Comparison of ENCODE assay signal across 21 mouse cellular contexts in the genomic region with DNA sequence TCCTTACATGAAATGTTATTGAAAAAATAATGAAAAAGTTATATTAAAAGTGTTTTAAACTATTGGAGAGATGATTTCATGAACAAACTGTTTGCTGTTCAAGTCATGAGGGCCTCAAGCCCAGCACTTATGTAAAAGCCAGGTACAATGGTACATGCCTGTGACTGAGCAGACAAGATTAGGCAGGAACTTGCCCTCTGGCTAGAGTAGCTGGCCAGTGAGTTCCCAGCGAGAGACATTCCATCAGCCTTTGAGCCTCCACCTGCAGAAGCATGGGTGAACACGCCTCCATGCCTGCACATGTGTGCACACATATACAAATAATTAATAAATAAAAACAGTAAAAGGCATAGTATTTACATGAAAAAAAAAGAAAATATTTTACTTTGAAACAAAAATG.
"Had no signal": no experiment of that assay in that cellular context is flagged by ENCODE, and none has a peak within 500 bp of the region (broad histone marks: within the 10 kb centered on the region; RNA-seq: fewer than 3 reads in every experiment).

No protein-coding gene starts in this region.

- H3K27me3 ChIP-seq: lung, embryonic 15.5 days; megakaryocyte, embryonic 14.5 days; midbrain, embryonic 13.5 days; midbrain, embryonic 15.5 days; neural tube, embryonic 13.5 days; neural tube, embryonic 15.5 days had no signal

- H3K36me3 ChIP-seq: lung, embryonic 15.5 days; midbrain, embryonic 13.5 days; midbrain, embryonic 15.5 days; neural tube, embryonic 13.5 days; neural tube, embryonic 15.5 days had no signal

- H3K4me2 ChIP-seq: lung, embryonic 15.5 days; midbrain, embryonic 11.5 days; midbrain, embryonic 13.5 days; midbrain, embryonic 15.5 days; neural tube, embryonic 13.5 days; neural tube, embryonic 15.5 days had no signal

- ATAC-seq: lung, postnatal 0 days; midbrain, embryonic 13.5 days; midbrain, embryonic 15.5 days had no signal

- H3K9ac ChIP-seq: lung, embryonic 15.5 days; midbrain, embryonic 13.5 days; midbrain, embryonic 15.5 days; neural tube, embryonic 13.5 days; neural tube, embryonic 15.5 days had no signal

- H3K4me1 ChIP-seq: lung, embryonic 15.5 days; megakaryocyte, embryonic 14.5 days; midbrain, embryonic 13.5 days; midbrain, embryonic 15.5 days; neural tube, embryonic 13.5 days; neural tube, embryonic 15.5 days had no signal

- H3K4me3 ChIP-seq: lung, embryonic 15.5 days; megakaryocyte, embryonic 14.5 days; midbrain, embryonic 13.5 days; midbrain, embryonic 15.5 days; myocyte; neural tube, embryonic 13.5 days; neural tube, embryonic 15.5 days had no signal

- H3K27ac ChIP-seq: lung, embryonic 15.5 days; macrophage; midbrain, embryonic 13.5 days; midbrain, embryonic 15.5 days; neural tube, embryonic 13.5 days; neural tube, embryonic 15.5 days had no signal

- DNase-seq: lung, adult 2 months; lung, postnatal 14 days; lung, postnatal 36 days; retina, postnatal 1 day; right cerebral cortex, adult 18-20 months; right cerebral cortex, postnatal 25 days; right cerebral cortex, postnatal 4 days; spleen, adult 18-20 months; thymus, adult 18-20 months; thymus, postnatal 14 days; thymus, postnatal 36 days had no signal

- H3K9me3 ChIP-seq: lung, embryonic 15.5 days; megakaryocyte, embryonic 14.5 days; midbrain, embryonic 13.5 days; midbrain, embryonic 15.5 days; neural tube, embryonic 13.5 days; neural tube, embryonic 15.5 days had no signal
